Mouse (Mus musculus): ENCODE results near the gene Mtfr2. TPM values are rescaled to one million over a fixed set of nuclear protein-coding genes. Genes with fewer than 3 reads are reported as not detected.

Mtfr2 gene
- total and polyA plus RNA-seq, 3 experiments, result 10.3 to 17.1 TPM; not detected in 1

GRCm38 (mm10) chr10:20394815-20395214, 47.2 kb downstream of the Mtfr2 start:
- TF ChIP-seq USF2 (IDR thresholded peaks at IDR 0.05; ENCODE audit: borderline replicate concordance in 1 of 2, insufficient read depth in 1 of 2, low read depth in 1 of 2, low read length in 2 of 2) (no peak), ELF1 (IDR thresholded peaks at IDR 0.05; ENCODE audit: low read depth, low read length) (no peak), SMC3 (IDR thresholded peaks at IDR 0.05; ENCODE audit: low read depth, low read length) (no peak), ZMIZ1 (IDR thresholded peaks at IDR 0.05; ENCODE audit: low read depth, low read length) (no peak), CHD2 (IDR thresholded peaks at IDR 0.05; ENCODE audit: low read length) (no peak)
- DNase-seq (ENCODE audit: low read depth, low spot score), result no peak
- no peaks in the 10 kb centered on the region for H3K9me3 ChIP-seq (replicated peaks; ENCODE audit: insufficient read depth, low read length)
- H3K4me3 ChIP-seq (ENCODE audit: control insufficient read depth in 1 of 2, insufficient read depth in 1 of 2, low read depth in 2 of 2, low read length in 2 of 2), result no peak overlapping the region
- no peak overlapping the region for H3K9ac ChIP-seq (ENCODE audit: control insufficient read depth, low read depth, low read length, poor library complexity, severe bottlenecking)
- peaks cover 0 to 4% of the 10 kb centered on the region in 2 experiments; a peak in 2 of 4 replicates for H3K36me3 ChIP-seq (ENCODE audit: control insufficient read depth in 1 of 2, insufficient read depth in 2 of 2, low read length in 2 of 2)
- no peaks in the 10 kb centered on the region; a peak in 1 of 4 replicates for H3K4me1 ChIP-seq (ENCODE audit: control insufficient read depth in 1 of 2, insufficient read depth in 2 of 2, low read length in 2 of 2)
- no peaks in the 10 kb centered on the region; a peak in 2 of 4 replicates for H3K27me3 ChIP-seq (ENCODE audit: control insufficient read depth in 1 of 2, insufficient read depth in 2 of 2, low read length in 2 of 2)
- no peaks in the 10 kb centered on the region for H3K79me2 ChIP-seq (ENCODE audit: control insufficient read depth, insufficient read depth, low read length, poor library complexity)
- H3K27ac ChIP-seq (ENCODE audit: control insufficient read depth, low read depth, low read length), result no peak overlapping the region

GRCm38 (mm10) chr10:20395778-20396177, 48.2 kb downstream of the Mtfr2 start:
- TF ChIP-seq ZC3H11A (IDR thresholded peaks at IDR 0.05; ENCODE audit: low read depth, low read length), result no peak
- no peak for TF ChIP-seq TCF12 (IDR thresholded peaks at IDR 0.05; ENCODE audit: low read depth, low read length)
- Histone ChIP-seq H3K79me2 (ENCODE audit: control insufficient read depth, insufficient read depth, low read length, poor library complexity) (no peaks in the 10 kb centered on the region), H3K4me3 (ENCODE audit: control insufficient read depth in 1 of 2, insufficient read depth in 1 of 2, low read depth in 2 of 2, low read length in 2 of 2) (no peak overlapping the region), H3K9ac (ENCODE audit: control insufficient read depth, low read depth, low read length, poor library complexity, severe bottlenecking) (no peak overlapping the region), H3K27me3 (ENCODE audit: control insufficient read depth in 1 of 2, insufficient read depth in 2 of 2, low read length in 2 of 2) (no peaks in the 10 kb centered on the region; a peak in 1 of 4 replicates), H3K9me3 (replicated peaks; ENCODE audit: insufficient read depth, low read length) (no peaks in the 10 kb centered on the region), H3K4me1 (ENCODE audit: control insufficient read depth in 1 of 2, insufficient read depth in 2 of 2, low read length in 2 of 2) (no peaks in the 10 kb centered on the region; a peak in 1 of 4 replicates), H3K27ac (ENCODE audit: control insufficient read depth, low read depth, low read length) (no peak overlapping the region), H3K36me3 (ENCODE audit: control insufficient read depth in 1 of 2, insufficient read depth in 2 of 2, low read length in 2 of 2) (peaks cover 0 to 4% of the 10 kb centered on the region in 2 experiments; a peak in 2 of 4 replicates)
- no peak for DNase-seq (ENCODE audit: low read depth, low spot score)

GRCm38 (mm10) chr10:20398224-20398623, 50.7 kb downstream of the Mtfr2 start:
- H3K27me3 ChIP-seq (ENCODE audit: control insufficient read depth in 1 of 2, insufficient read depth in 2 of 2, low read length in 2 of 2), result no peaks in the 10 kb centered on the region
- H3K4me1 ChIP-seq (ENCODE audit: control insufficient read depth in 1 of 2, insufficient read depth in 2 of 2, low read length in 2 of 2), result no peaks in the 10 kb centered on the region; a peak in 1 of 4 replicates
- peak overlapping the region; percentile 3 to 19; a peak in 3 of 4 replicates for H3K4me3 ChIP-seq (ENCODE audit: control insufficient read depth in 1 of 2, insufficient read depth in 1 of 2, low read depth in 2 of 2, low read length in 2 of 2)
- peak overlapping the region; percentile 9; the same call in 1 of the 2 replicates for H3K9ac ChIP-seq (ENCODE audit: control insufficient read depth, low read depth, low read length, poor library complexity, severe bottlenecking)
- peak; percentile 78 for DNase-seq (ENCODE audit: low read depth, low spot score)
- TF ChIP-seq JUND (IDR thresholded peaks at IDR 0.05; ENCODE audit: low read depth, low read length) (no peak), GATA1 (IDR thresholded peaks at IDR 0.05; ENCODE audit: low read depth, low read length) (peak; percentile 44; the same call in 1 of the 2 replicates)
- peaks cover 0 to 4% of the 10 kb centered on the region in 2 experiments; a peak in 2 of 4 replicates for H3K36me3 ChIP-seq (ENCODE audit: control insufficient read depth in 1 of 2, insufficient read depth in 2 of 2, low read length in 2 of 2)
- no peaks in the 10 kb centered on the region for H3K9me3 ChIP-seq (replicated peaks; ENCODE audit: insufficient read depth, low read length)
- no peaks in the 10 kb centered on the region for H3K79me2 ChIP-seq (ENCODE audit: control insufficient read depth, insufficient read depth, low read length, poor library complexity)
- no peak overlapping the region for H3K27ac ChIP-seq (ENCODE audit: control insufficient read depth, low read depth, low read length)
